Mouse (Mus musculus): ENCODE data around the gene Dennd2a.
A peak's percentile ranks its signal among the peaks of the same experiment; 100 is the strongest.
"Not testable (repeated sequence)": the region's sequence is repeated elsewhere in the genome, so short reads cannot be mapped to it uniquely, and the experiment has no call there.

Gene Dennd2a

DNA sequence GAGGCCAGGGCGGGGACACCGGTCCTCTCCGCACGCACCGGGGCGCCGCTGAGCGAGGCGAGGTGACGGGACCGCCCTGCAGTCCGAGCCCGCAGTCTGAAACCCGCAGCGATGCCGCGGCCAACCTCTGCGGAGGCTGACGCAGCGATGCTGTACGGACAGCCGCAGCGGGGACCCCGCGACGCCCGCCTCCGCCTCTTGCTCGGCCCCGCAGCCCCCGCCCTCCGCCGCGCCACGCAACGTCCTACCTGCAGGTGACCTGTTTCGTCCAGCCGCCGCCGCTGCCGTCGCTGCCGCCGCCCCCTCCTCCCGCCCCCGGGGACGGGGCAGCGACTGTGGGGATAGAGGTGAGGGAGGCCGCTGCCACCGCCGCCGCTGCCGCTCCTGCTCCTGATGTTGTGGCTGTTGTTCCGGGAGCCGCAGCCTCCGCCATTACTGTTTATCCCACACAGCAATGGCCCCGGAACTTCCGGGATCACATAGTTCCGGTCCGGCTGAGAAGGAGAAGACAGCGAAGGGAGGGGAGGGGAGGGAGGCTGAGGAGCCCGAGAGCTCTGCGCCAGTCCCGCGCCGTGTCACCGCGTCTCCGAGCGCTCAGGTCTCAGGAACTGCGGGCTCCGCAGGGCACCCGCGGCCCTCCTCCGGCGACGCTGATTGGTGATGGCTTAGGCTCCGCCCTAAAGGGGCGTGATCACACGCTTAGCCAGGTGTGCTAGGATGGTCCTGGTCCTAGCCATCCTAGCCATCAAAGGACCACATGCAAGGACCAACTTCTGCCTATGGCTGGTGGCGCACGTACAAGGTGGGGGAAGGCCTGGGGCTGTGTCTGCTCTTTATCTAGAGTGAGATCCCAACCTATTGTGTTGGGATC lies 137.6 kb downstream of the Dennd2a start, which contains the start of gene Mkrn1:
TSS of gene Mkrn1 (minus strand) at position 612 of the 871 bp plus-strand sequence.
- peak; percentile 58 for DNase-seq (ENCODE audit: low spot score)

DNA sequence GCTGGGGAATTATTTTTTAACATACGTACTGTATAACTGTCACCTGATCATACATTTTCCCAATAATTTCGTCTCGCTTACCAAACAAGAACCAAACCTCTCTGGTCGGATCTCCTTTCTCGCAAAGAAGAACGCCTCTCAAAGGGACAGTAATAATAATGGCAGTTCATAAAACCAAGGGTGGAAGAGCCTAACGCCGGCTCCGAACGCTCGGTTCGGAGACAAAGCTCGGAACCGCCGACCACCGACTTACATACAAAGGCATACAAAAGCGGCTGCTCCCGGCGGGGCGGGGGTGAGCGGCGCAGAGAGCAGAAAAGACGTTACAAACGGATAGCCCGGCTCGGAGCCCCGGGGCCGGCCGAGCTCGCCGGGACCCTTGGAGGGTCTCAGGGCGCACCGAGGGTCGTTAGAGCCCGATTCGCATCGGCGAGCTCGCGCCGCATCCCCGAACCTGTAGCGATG lies 138.2 kb downstream of the Dennd2a start:
- DNase-seq (ENCODE audit: low spot score) = no peak

DNA sequence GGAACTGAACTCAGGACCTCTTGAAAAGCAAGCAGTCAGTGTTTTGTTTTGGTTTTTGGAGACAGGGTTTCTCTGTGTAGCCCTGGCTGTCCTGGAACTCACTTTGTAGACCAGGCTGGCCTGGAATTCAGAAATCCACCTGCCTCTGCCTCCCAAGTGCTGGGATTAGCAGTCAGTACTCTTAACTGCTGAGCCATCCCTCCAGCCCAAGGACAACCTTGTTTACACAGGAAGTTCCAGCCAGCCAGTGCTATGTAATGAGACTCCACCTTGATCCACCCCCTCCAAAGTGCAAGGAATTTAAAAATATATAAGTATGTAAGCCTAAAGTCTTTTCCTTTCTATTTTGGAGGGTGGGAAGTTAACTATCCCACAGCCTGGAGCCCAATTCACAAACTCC lies 141.0 kb downstream of the Dennd2a start:
- DNase-seq (ENCODE audit: low spot score) = not testable (repeated sequence)

DNA sequence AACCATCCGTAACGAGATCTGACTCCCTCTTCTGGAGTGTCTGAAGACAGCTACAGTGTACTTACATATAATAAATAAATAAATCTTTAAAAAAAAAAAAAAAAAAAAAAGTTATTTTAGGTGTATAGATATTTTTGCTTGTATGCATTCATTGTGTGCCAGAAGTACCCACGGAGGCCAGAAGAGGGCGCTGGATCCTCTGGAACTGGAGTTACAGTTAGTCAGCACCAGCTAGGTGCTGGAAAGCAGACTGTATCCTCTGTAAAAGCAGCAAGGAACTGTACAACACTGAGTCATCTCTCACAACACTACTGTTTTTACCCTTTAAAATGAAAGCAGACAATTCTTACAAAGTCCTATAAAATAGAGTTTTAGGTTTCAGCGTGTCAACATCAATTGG lies 141.9 kb downstream of the Dennd2a start:
- DNase-seq (ENCODE audit: low spot score) = peak; percentile 15

DNA sequence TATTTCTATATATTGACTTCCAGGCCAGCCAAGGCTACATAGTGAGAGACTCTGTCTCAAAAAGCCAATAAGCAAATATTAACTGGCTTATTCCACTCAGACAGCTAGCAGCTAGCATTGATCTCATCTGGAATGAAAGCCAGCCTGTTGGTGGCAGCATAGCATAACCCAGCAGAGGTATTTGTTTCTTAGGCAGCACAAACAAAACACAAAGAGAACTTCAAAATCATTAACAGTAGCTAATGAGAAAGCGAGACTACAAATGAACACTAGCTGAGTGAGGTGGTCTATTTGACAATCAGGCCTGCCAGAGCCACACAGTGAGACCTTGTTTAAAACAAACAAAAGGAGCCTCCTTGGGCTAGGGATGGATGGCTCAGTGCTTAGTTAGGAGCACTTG lies 143.6 kb downstream of the Dennd2a start:
- no peak for DNase-seq (ENCODE audit: low spot score)

All from ovary, postnatal 10 days (tissue).